Mouse (Mus musculus) neutrophil, adult 83 days (primary cell): ENCODE measurements around the gene Lingo4. TPM values are rescaled to one million over a fixed set of nuclear protein-coding genes. Genes with fewer than 3 reads are reported as not detected.

Experiments
- total RNA-seq, 2 experiments: library from RNA; stranded (reverse); gene quantifications; one replicate each; pipeline ENCODE4 v1.2.4; 2023

Gene Lingo4
- total RNA-seq, result not detected

GRCm38 (mm10) chr3:94398217-94398616, at the start of gene Lingo4:
Gene Lingo4, plus strand, starts transcription at chr3:94398517.

GRCm38 (mm10) chr3:94362138-94362537, 36.2 kb upstream of the Lingo4 start, which contains the start of gene C2cd4d:
Gene C2cd4d, plus strand, starts transcription at chr3:94362438.

GRCm38 (mm10) chr3:94372641-94373040, 25.7 kb upstream of the Lingo4 start, which contains the start of gene Rorc:
Gene Rorc, plus strand, starts transcription at chr3:94372794.

GRCm38 (mm10) chr3:94413031-94413679, 14.8 kb downstream of the Lingo4 start, which contains the start of gene Tdrkh:
Gene Tdrkh, plus strand, starts transcription at chr3:94413273.

GRCm38 (mm10) chr3:94442951-94443596, 44.8 kb downstream of the Lingo4 start, which contains the start of gene Mrpl9:
Gene Mrpl9, plus strand, starts transcription at chr3:94443318.

GRCm38 (mm10) chr3:94443597-94443964, 45.3 kb downstream of the Lingo4 start, which contains the start of gene Oaz3:
Gene Oaz3, minus strand, starts transcription at chr3:94443915.

Other genes starting within 250 kb of the Lingo4 start
- not detected for gene Gm10696, start 220.3 kb upstream of the Lingo4 start, total RNA-seq
- not detected for gene Gm5286, start 201.8 kb upstream of the Lingo4 start, total RNA-seq
- not detected for gene Gm4778, start 134.5 kb upstream of the Lingo4 start, total RNA-seq
- gene Them4, start 88.4 kb upstream of the Lingo4 start, total RNA-seq, result 1 to 10 TPM in 1 of 2 experiments, under 1 TPM in 1; 0.90 to 1.2 TPM
- gene Them5, start 56.4 kb upstream of the Lingo4 start, total RNA-seq, result not detected
- gene C2cd4d, start 36.1 kb upstream of the Lingo4 start, total RNA-seq, result not detected
- gene Rorc, start 25.7 kb upstream of the Lingo4 start, total RNA-seq, result not detected
- 1 to 10 TPM in 1 of 2 experiments, under 1 TPM in 1; 0.88 to 1.4 TPM for gene Tdrkh, start 14.8 kb downstream of the Lingo4 start, total RNA-seq
- 10 to 100 TPM; 16.7 to 20.0 TPM for gene Mrpl9, start 44.8 kb downstream of the Lingo4 start, total RNA-seq
- not detected for gene Oaz3, start 45.4 kb downstream of the Lingo4 start, total RNA-seq
- not detected for gene Celf3, start 79.8 kb downstream of the Lingo4 start, total RNA-seq
- 1 to 10 TPM in 1 of 2 experiments, not detected in 1; 2.6 TPM for gene Riiad1, start 81.8 kb downstream of the Lingo4 start, total RNA-seq
- 10 to 100 TPM; 47.4 to 52.1 TPM for gene Snx27, start 184.2 kb downstream of the Lingo4 start, total RNA-seq
- gene Gm10972, start 244.6 kb downstream of the Lingo4 start, total RNA-seq, result not detected